Mouse (Mus musculus) CH12.LX (cell line): ENCODE results near the gene Serpina16. TPM values are rescaled to one million over a fixed set of nuclear protein-coding genes. Genes with fewer than 3 reads are reported as not detected.
"Not testable (repeated sequence)": the region's sequence is repeated elsewhere in the genome, so short reads cannot be mapped to it uniquely, and the experiment has no call there.

Experiments
- DNase-seq: peaks from one replicate; pipeline ENCODE4 v3.0.0-alpha.2; 2013; ENCODE audit errors: extremely low read depth
- H3K27ac ChIP-seq: 2 replicates; pipeline ENCODE4 v1.5.1; 2012; ENCODE audit warnings: low read depth, mild to moderate bottlenecking, control low read depth, moderate library complexity; ENCODE audit not compliant: insufficient read depth
- H3K27me3 ChIP-seq: replicated peaks from 2 replicates; pipeline ENCODE3; 2012; ENCODE audit warnings: inconsistent platforms
- H3K36me3 ChIP-seq, 2 experiments: replicated peaks in 1 of 2; 2 replicates each; pipeline versions ENCODE3 to v1.6.1; 2012; ENCODE audit warnings: inconsistent platforms in 1 of 2, low read length in 1 of 2, mild to moderate bottlenecking in 1 of 2, mixed read lengths in 1 of 2, moderate library complexity in 1 of 2; ENCODE audit not compliant: control insufficient read depth in 1 of 2, insufficient read depth in 1 of 2
- H3K4me1 ChIP-seq, 2 experiments: 2 replicates each; pipeline ENCODE4 v1.6.1; 2012; ENCODE audit warnings: inconsistent platforms in 1 of 2, moderate library complexity in 1 of 2; ENCODE audit not compliant: insufficient read depth in 2 of 2, control insufficient read depth in 1 of 2
- H3K4me2 ChIP-seq: 2 replicates; pipeline ENCODE4 v1.6.1; 2012; ENCODE audit warnings: low read depth, mild to moderate bottlenecking, control low read depth; ENCODE audit not compliant: poor library complexity, insufficient read depth, severe bottlenecking
- H3K4me3 ChIP-seq, 3 experiments: fragments of 150-350 bp in 1 of 3; sonication (generic) in 1 of 3; replicated peaks in 1 of 3; 2 replicates each; pipeline versions ENCODE3 to v1.5.1; 2011 to 2012; ENCODE audit warnings: low read depth in 2 of 3, low read length in 2 of 3, mild to moderate bottlenecking in 2 of 3, moderate library complexity in 2 of 3, control low read depth in 1 of 3, improper control_type of control experiment in 1 of 3, inconsistent platforms in 1 of 3, mixed read lengths in 1 of 3; ENCODE audit not compliant: poor library complexity in 1 of 3
- H3K79me2 ChIP-seq: replicated peaks from 2 replicates; pipeline ENCODE4 v1.6.1; 2012; ENCODE audit warnings: mild to moderate bottlenecking, moderate library complexity; ENCODE audit not compliant: control insufficient read depth, poor library complexity, insufficient read depth, severe bottlenecking; ENCODE audit errors: extremely low read depth
- H3K9ac ChIP-seq: 2 replicates; pipeline ENCODE4 v1.6.1; 2012; ENCODE audit warnings: low read depth, mild to moderate bottlenecking, control low read depth, moderate library complexity; ENCODE audit not compliant: insufficient read depth
- H3K9me3 ChIP-seq: replicated peaks from 2 replicates; pipeline ENCODE3; 2012; ENCODE audit warnings: low read length, inconsistent platforms, mixed read lengths
- CHD2 ChIP-seq: IDR thresholded peaks from 2 replicates; pipeline ENCODE4 v1.6.1; 2011; ENCODE audit warnings: low read length, improper control_type of control experiment
- CTCF ChIP-seq, 2 experiments: IDR thresholded peaks in 1 of 2; conservative IDR thresholded peaks in 1 of 2; 2 replicates each; pipeline ENCODE4 v1.5.1; 2011 to 2012; ENCODE audit warnings: low read depth in 2 of 2, low read length in 2 of 2, improper control_type of control experiment in 1 of 2, inconsistent platforms in 1 of 2, mild to moderate bottlenecking in 1 of 2, moderate library complexity in 1 of 2
- E2F4 ChIP-seq: IDR thresholded peaks from 2 replicates; pipeline ENCODE4 v1.6.1; 2011; ENCODE audit warnings: low read depth, low read length, improper control_type of control experiment; ENCODE audit not compliant: insufficient replicate concordance
- ELF1 ChIP-seq: IDR thresholded peaks from 2 replicates; pipeline ENCODE4 v1.6.1; 2014; ENCODE audit warnings: low read depth, mild to moderate bottlenecking, inconsistent platforms, low read length, improper control_type of control experiment
- EP300 ChIP-seq: IDR thresholded peaks from 2 replicates; pipeline ENCODE4 v1.6.1; 2011; ENCODE audit warnings: low read length, improper control_type of control experiment
- ETS1 ChIP-seq: conservative IDR thresholded peaks from 2 replicates; pipeline ENCODE4 v1.6.1; 2012; ENCODE audit warnings: low read depth, mild to moderate bottlenecking, inconsistent platforms, low read length, improper control_type of control experiment, moderate library complexity
- GABPA ChIP-seq: IDR thresholded peaks from 2 replicates; pipeline ENCODE4 v1.6.1; 2012; ENCODE audit warnings: low read depth, low read length, improper control_type of control experiment, inconsistent platforms; ENCODE audit not compliant: insufficient replicate concordance
- JUN ChIP-seq: IDR thresholded peaks from 2 replicates; pipeline ENCODE4 v1.6.1; 2011; ENCODE audit warnings: low read depth, mild to moderate bottlenecking, low read length, improper control_type of control experiment, moderate library complexity; ENCODE audit not compliant: insufficient read depth
- JUND ChIP-seq: conservative IDR thresholded peaks from 2 replicates; pipeline ENCODE4 v1.6.1; 2011; ENCODE audit warnings: low read depth, low read length, improper control_type of control experiment
- MAFK ChIP-seq: IDR thresholded peaks from 2 replicates; pipeline ENCODE4 v1.6.1; 2011; ENCODE audit warnings: low read length, improper control_type of control experiment; ENCODE audit not compliant: insufficient replicate concordance
- MEF2A ChIP-seq: IDR thresholded peaks from 2 replicates; pipeline ENCODE4 v1.6.1; 2014; ENCODE audit warnings: low read depth, mild to moderate bottlenecking, inconsistent platforms, low read length, improper control_type of control experiment, borderline replicate concordance
- NELFE ChIP-seq: IDR thresholded peaks from 2 replicates; pipeline ENCODE4 v1.6.1; 2011; ENCODE audit warnings: low read depth, low read length, improper control_type of control experiment
- POLR2A ChIP-seq: IDR thresholded peaks from 2 replicates; pipeline ENCODE4 v1.6.1; 2011; ENCODE audit warnings: low read depth, mild to moderate bottlenecking, improper control_type of control experiment, low read length
- POLR2AphosphoS2 ChIP-seq: IDR thresholded peaks from 2 replicates; pipeline ENCODE4 v1.6.1; 2011; ENCODE audit warnings: low read depth, low read length, improper control_type of control experiment
- RAD21 ChIP-seq: IDR thresholded peaks from 2 replicates; pipeline ENCODE4 v1.6.1; 2011; ENCODE audit warnings: low read depth, mild to moderate bottlenecking, low read length, improper control_type of control experiment, moderate library complexity
- TBP ChIP-seq: conservative IDR thresholded peaks from 2 replicates; pipeline ENCODE4 v1.6.1; 2011; ENCODE audit warnings: low read depth, low read length, improper control_type of control experiment
- UBTF ChIP-seq: IDR thresholded peaks from 2 replicates; pipeline ENCODE4 v1.6.1; 2012; ENCODE audit warnings: low read depth, mild to moderate bottlenecking, inconsistent platforms, low read length, improper control_type of control experiment, moderate library complexity
- USF1 ChIP-seq: IDR thresholded peaks from 2 replicates; pipeline ENCODE4 v1.6.1; 2014; ENCODE audit warnings: low read depth, mild to moderate bottlenecking, inconsistent platforms, low read length, improper control_type of control experiment
- USF2 ChIP-seq: conservative IDR thresholded peaks from 2 replicates; pipeline ENCODE4 v1.6.1; 2011; ENCODE audit warnings: low read depth, low read length, improper control_type of control experiment
- ZMIZ1 ChIP-seq: IDR thresholded peaks from 2 replicates; pipeline ENCODE4 v1.6.1; 2012; ENCODE audit warnings: low read depth, mild to moderate bottlenecking, inconsistent platforms, low read length, improper control_type of control experiment
- dilution Hi-C: fragments of 300-500 bp; cut with MboI; formaldehyde crosslinking; loops from 2 replicates; pipeline ENCODE4 v1.14.3; 2020; ENCODE audit warnings: low sequenced_read_pairs; ENCODE audit not compliant: extremely low pct_unique_long_range_greater_than_20kb, extremely low pct_ligation_motif_present
- in situ Hi-C: fragments of 300-500 bp; cut with MboI; formaldehyde crosslinking; loops from 3 replicates; pipeline ENCODE4 v1.14.3; 2019; ENCODE audit warnings: low sequenced_read_pairs, low pct_ligation_motif_present, low pct_unique_long_range_greater_than_20kb, mixed read lengths
- polyA plus RNA-seq: library from polyadenylated mRNA; unstranded; fragments of >175 nt; gene quantifications from 2 replicates; pipeline ENCODE4 v1.2.1, GENCODE M21; 2012; ENCODE audit warnings: low read depth; ENCODE audit not compliant: insufficient read length
- total RNA-seq, 2 experiments: library from RNA; depleted of rRNA; stranded (reverse); fragments of 300-350 nt in 1 of 2; fragments of >200 nt in 1 of 2; gene quantifications; 2 replicates each; pipeline ENCODE4 v1.2.3; 2012 to 2014

Serpina16 gene
- total and polyA plus RNA-seq, 3 experiments: not detected

DNA sequence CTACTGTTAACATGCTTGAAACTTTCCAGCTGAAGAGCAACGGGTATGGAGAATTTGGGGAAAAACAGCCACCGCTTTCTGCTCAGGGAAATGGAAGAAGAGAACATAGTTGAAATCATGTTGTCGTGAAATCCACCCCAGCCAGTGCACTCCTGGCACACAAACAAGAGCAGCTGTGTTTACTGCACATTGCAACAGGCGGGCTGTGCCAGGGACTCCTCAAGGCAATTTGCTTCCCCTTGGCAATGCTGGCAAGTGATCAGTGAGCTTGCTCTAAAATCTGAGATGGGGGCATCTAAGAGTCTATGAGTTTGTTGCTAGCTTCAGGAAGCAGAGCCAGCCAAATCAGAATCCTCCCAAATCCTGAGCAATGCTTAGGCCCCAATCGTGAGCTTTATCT, 5.6 kb downstream of the Serpina16 start:
- no peaks in the 10 kb centered on the region for H3K36me3 ChIP-seq
- no peak for DNase-seq
- no peak overlapping the region for H3K4me2 ChIP-seq
- TF ChIP-seq CTCF (conservative IDR thresholded peaks at IDR 0.05 in 1 of 2, IDR thresholded peaks at IDR 0.05 in 1 of 2; ENCODE audit: low read depth in 2 of 2, low read length in 2 of 2) (no peak), EP300 (no peak), USF2 (no peak), UBTF (no peak), RAD21 (no peak), USF1 (no peak), JUND (no peak), TBP (no peak), POLR2A (no peak), MEF2A (no peak), CHD2 (no peak), ZMIZ1 (no peak), MAFK (no peak), ETS1 (no peak), E2F4 (no peak), ELF1 (no peak), POLR2AphosphoS2 (no peak)
- no peak overlapping the region for H3K27ac ChIP-seq
- dilution Hi-C loops: no loop called here
- in situ Hi-C loops: no loop called here
- no peak overlapping the region for H3K9ac ChIP-seq
- H3K79me2 ChIP-seq: no peaks in the 10 kb centered on the region
- H3K27me3 ChIP-seq: peaks cover 91% of the 10 kb centered on the region
- H3K4me1 ChIP-seq: no peaks in the 10 kb centered on the region
- H3K9me3 ChIP-seq: peaks cover 7% of the 10 kb centered on the region
- no peak overlapping the region for H3K4me3 ChIP-seq

DNA sequence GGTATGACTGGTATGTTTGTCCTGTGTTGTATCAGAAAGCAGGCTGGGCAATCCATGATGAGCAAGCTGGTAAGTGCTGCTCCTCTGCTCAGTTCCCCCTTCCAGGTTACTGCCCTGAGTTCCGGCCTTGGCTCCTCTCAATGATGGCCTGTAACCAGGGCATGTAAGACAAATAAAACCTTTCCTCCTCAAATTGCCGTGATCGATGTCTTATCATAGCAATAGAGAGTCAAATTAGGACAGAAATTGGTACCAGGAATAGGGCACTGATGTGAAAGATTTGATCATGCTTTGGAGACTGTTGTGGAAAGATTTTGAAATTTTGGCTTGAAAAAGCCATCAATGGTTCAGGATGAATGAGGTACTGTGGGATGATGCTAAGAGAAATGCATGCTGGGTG, 10.7 kb downstream of the Serpina16 start:
- H3K27me3 ChIP-seq: peaks cover 65% of the 10 kb centered on the region
- peaks cover 7% of the 10 kb centered on the region for H3K9me3 ChIP-seq
- no peak for DNase-seq
- no peaks in the 10 kb centered on the region for H3K4me1 ChIP-seq
- dilution Hi-C loops: no loop called here
- H3K36me3 ChIP-seq: no peaks in the 10 kb centered on the region
- H3K4me2 ChIP-seq: no peak overlapping the region
- TF ChIP-seq JUN: no peak
- TF ChIP-seq JUND: no peak
- TF ChIP-seq USF2: no peak
- TF ChIP-seq NELFE: no peak
- no peak for TF ChIP-seq GABPA
- TF ChIP-seq ETS1: no peak
- no peak overlapping the region for H3K9ac ChIP-seq
- no peak overlapping the region for H3K4me3 ChIP-seq
- in situ Hi-C loops: no loop called here
- H3K27ac ChIP-seq: no peak overlapping the region
- no peaks in the 10 kb centered on the region for H3K79me2 ChIP-seq

DNA sequence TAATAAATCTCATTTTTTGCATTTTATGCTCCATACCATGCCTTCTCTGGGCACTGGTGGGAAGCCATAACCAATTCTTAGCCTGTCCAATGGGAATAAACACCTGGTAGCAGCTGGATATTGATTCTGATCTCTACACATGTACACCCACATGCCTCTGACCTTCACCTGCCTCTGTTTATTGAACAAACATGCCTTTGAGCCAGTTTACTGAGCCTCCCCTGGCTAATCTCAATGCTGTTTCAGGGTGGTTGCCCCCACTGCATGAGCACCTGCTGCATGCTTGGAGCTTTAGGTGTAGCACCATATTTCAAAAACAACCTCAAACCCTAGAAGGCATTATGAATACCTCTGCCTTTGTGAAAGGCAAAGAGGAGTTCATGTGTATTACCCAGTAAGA, 13.9 kb downstream of the Serpina16 start:
- H3K79me2 ChIP-seq, in situ Hi-C loops, H3K9me3 ChIP-seq, H3K9ac ChIP-seq, DNase-seq, H3K4me3 ChIP-seq, H3K36me3 ChIP-seq, H3K4me2 ChIP-seq, H3K4me1 ChIP-seq, H3K27ac ChIP-seq, dilution Hi-C loops: not testable (repeated sequence)
- H3K27me3 ChIP-seq: peaks cover 65% of the 10 kb centered on the region
